Comparison of ENCODE assay signal across 15 mouse cellular contexts in genomic region chr10:93832811-93833210, GRCm38 (mm10). TPM values are rescaled to one million over a fixed set of nuclear protein-coding genes. Genes with fewer than 3 reads are reported as not detected.
DNase-seq lines count a peak whose midpoint lies in the region; ATAC-seq and TF ChIP-seq lines count a peak whose summit lies in the region.
"Had no signal": no experiment of that assay in that cellular context is flagged by ENCODE, and none has a peak within 500 bp of the region (broad histone marks: within the 10 kb centered on the region; RNA-seq: fewer than 3 reads in every experiment).

No protein-coding gene starts in this region.

- H3K27ac ChIP-seq in hindbrain, embryonic 13.5 days: no peak overlapping the region
- H3K27ac ChIP-seq in hindbrain, embryonic 12.5 days: no peak overlapping the region
- H3K27ac ChIP-seq in CH12.LX (ENCODE audit: insufficient read depth, low read depth): peak overlapping the region; percentile 28; the same call in 1 of the 2 replicates
- H3K27ac ChIP-seq in embryonic facial prominence, embryonic 15.5 days (replicated peaks): no peak overlapping the region
- no peak overlapping the region for H3K27ac ChIP-seq in liver, embryonic 15.5 days (replicated peaks)
- H3K27ac ChIP-seq: gastrocnemius, adult 2 months; kidney, postnatal 0 days; midbrain, embryonic 12.5 days; stomach, embryonic 15.5 days had no signal

- TF ChIP-seq EP300 in CH12.LX (IDR thresholded peaks at IDR 0.05; ENCODE audit: low read length): no peak

- H3K79me2 ChIP-seq in CH12.LX (replicated peaks; ENCODE audit: control insufficient read depth, extremely low read depth, insufficient read depth, poor library complexity, severe bottlenecking): peaks cover 46% of the 10 kb centered on the region

- TF ChIP-seq RAD21 in CH12.LX (IDR thresholded peaks at IDR 0.05; ENCODE audit: low read depth, low read length): no peak

- peak overlapping the region; percentile 97; the same call in 1 of the 2 replicates for H3K4me2 ChIP-seq in hindbrain, embryonic 13.5 days
- no peak overlapping the region for H3K4me2 ChIP-seq in hindbrain, embryonic 12.5 days (replicated peaks)
- H3K4me2 ChIP-seq in CH12.LX (ENCODE audit: insufficient read depth, low read depth, poor library complexity, severe bottlenecking): peak overlapping the region; percentile 76
- H3K4me2 ChIP-seq in embryonic facial prominence, embryonic 15.5 days (replicated peaks): peak overlapping the region; percentile 99
- H3K4me2 ChIP-seq in liver, embryonic 15.5 days: peak overlapping the region; percentile 98

- peaks cover 60% of the 10 kb centered on the region for H3K27me3 ChIP-seq in hindbrain, embryonic 13.5 days
- H3K27me3 ChIP-seq in hindbrain, embryonic 12.5 days: peaks cover 22% of the 10 kb centered on the region
- H3K27me3 ChIP-seq in CH12.LX (replicated peaks): peaks cover 8% of the 10 kb centered on the region
- H3K27me3 ChIP-seq in embryonic facial prominence, embryonic 15.5 days: peaks cover 40% of the 10 kb centered on the region
- peaks cover 75% of the 10 kb centered on the region for H3K27me3 ChIP-seq in liver, embryonic 15.5 days

- 36% methylated on average over 9 of the region's 9 CpGs for WGBS in hindbrain, embryonic 13.5 days
- WGBS in hindbrain, embryonic 12.5 days: 35% methylated on average over 9 of the region's 9 CpGs
- 28% methylated on average over 9 of the region's 9 CpGs for WGBS in embryonic facial prominence, embryonic 15.5 days
- 39% methylated on average over 9 of the region's 9 CpGs for WGBS in liver, embryonic 15.5 days (ENCODE audit: insufficient replicate concordance)

- dilution Hi-C loops in CH12.LX (cut with MboI; ENCODE audit: extremely low pct_ligation_motif_present, extremely low pct_unique_long_range_greater_than_20kb, low sequenced_read_pairs): no loop called here

- H3K9me3 ChIP-seq in hindbrain, embryonic 13.5 days: no peaks in the 10 kb centered on the region
- no peaks in the 10 kb centered on the region for H3K9me3 ChIP-seq in hindbrain, embryonic 12.5 days (replicated peaks)
- no peaks in the 10 kb centered on the region for H3K9me3 ChIP-seq in CH12.LX (replicated peaks; ENCODE audit: low read length)
- no peaks in the 10 kb centered on the region for H3K9me3 ChIP-seq in embryonic facial prominence, embryonic 15.5 days (replicated peaks)
- H3K9me3 ChIP-seq in liver, embryonic 15.5 days (replicated peaks): no peaks in the 10 kb centered on the region
- H3K9me3 ChIP-seq: midbrain, embryonic 12.5 days; stomach, embryonic 15.5 days had no signal

- no peak for TF ChIP-seq CTCF in CH12.LX (conservative IDR thresholded peaks at IDR 0.05 in 1 of 2, IDR thresholded peaks at IDR 0.05 in 1 of 2; ENCODE audit: low read depth in 2 of 2, low read length in 2 of 2)

- peaks cover 25% of the 10 kb centered on the region for H3K4me1 ChIP-seq in hindbrain, embryonic 13.5 days (replicated peaks)
- peaks cover 8% of the 10 kb centered on the region; the same call in 1 of the 2 replicates for H3K4me1 ChIP-seq in hindbrain, embryonic 12.5 days
- peaks cover 8 to 49% of the 10 kb centered on the region in 2 experiments for H3K4me1 ChIP-seq in CH12.LX (ENCODE audit: control insufficient read depth in 1 of 2, insufficient read depth in 2 of 2)
- peaks cover 22% of the 10 kb centered on the region for H3K4me1 ChIP-seq in embryonic facial prominence, embryonic 15.5 days
- H3K4me1 ChIP-seq in liver, embryonic 15.5 days (replicated peaks): peaks cover 37% of the 10 kb centered on the region

- no peak for DNase-seq in CH12.LX (ENCODE audit: extremely low read depth)
- DNase-seq in urinary bladder, postnatal 25 days (ENCODE audit: low spot score): no peak
- DNase-seq in urinary bladder, postnatal 36 days (ENCODE audit: low spot score in 2 of 2): no peak
- DNase-seq: layer of hippocampus, postnatal 36 days; right cerebral cortex, postnatal 25 days had no signal

- no peak overlapping the region for H3K9ac ChIP-seq in hindbrain, embryonic 13.5 days
- H3K9ac ChIP-seq in hindbrain, embryonic 12.5 days: no peak overlapping the region
- peak overlapping the region; percentile 87 for H3K9ac ChIP-seq in CH12.LX (ENCODE audit: insufficient read depth, low read depth)
- no peak overlapping the region for H3K9ac ChIP-seq in embryonic facial prominence, embryonic 15.5 days
- H3K9ac ChIP-seq in liver, embryonic 15.5 days: no peak overlapping the region

- no peaks in the 10 kb centered on the region for H3K36me3 ChIP-seq in hindbrain, embryonic 13.5 days
- H3K36me3 ChIP-seq in hindbrain, embryonic 12.5 days: no peaks in the 10 kb centered on the region
- H3K36me3 ChIP-seq in CH12.LX (replicated peaks in 1 of 2; ENCODE audit: control insufficient read depth in 1 of 2, insufficient read depth in 1 of 2, low read length in 1 of 2): no peaks in the 10 kb centered on the region
- no peaks in the 10 kb centered on the region for H3K36me3 ChIP-seq in embryonic facial prominence, embryonic 15.5 days
- no peaks in the 10 kb centered on the region for H3K36me3 ChIP-seq in liver, embryonic 15.5 days (replicated peaks)
- H3K36me3 ChIP-seq: midbrain, embryonic 12.5 days; stomach, embryonic 15.5 days had no signal

- no peak for TF ChIP-seq POLR2A in CH12.LX (IDR thresholded peaks at IDR 0.05; ENCODE audit: low read depth, low read length)

- no peak for ATAC-seq in hindbrain, embryonic 13.5 days (ENCODE audit: low FRiP score)
- no peak for ATAC-seq in hindbrain, embryonic 12.5 days (ENCODE audit: low FRiP score)
- ATAC-seq in embryonic facial prominence, embryonic 15.5 days (ENCODE audit: insufficient number of reproducible peaks, low FRiP score, low TSS enrichment, low read depth): no peak
- no peak for ATAC-seq in liver, embryonic 15.5 days (ENCODE audit: insufficient read depth)

- H3K4me3 ChIP-seq in hindbrain, embryonic 13.5 days: peak overlapping the region; percentile 63; the same call in 1 of the 2 replicates
- H3K4me3 ChIP-seq in hindbrain, embryonic 12.5 days: no peak overlapping the region
- peak overlapping the region in 2 of 3 experiments; percentile 51 to 91 for H3K4me3 ChIP-seq in CH12.LX (replicated peaks in 1 of 3; ENCODE audit: low read depth in 2 of 3, low read length in 2 of 3, poor library complexity in 1 of 3)
- H3K4me3 ChIP-seq in embryonic facial prominence, embryonic 15.5 days (replicated peaks): peak overlapping the region; percentile 69; the same call in 1 of the 2 replicates
- 0 out of 2 replicates have a peak overlapping the region, but pooled peaks have one; percentile 76 for H3K4me3 ChIP-seq in liver, embryonic 15.5 days (replicated peaks)

- in situ Hi-C loops in CH12.LX (cut with MboI; ENCODE audit: low pct_ligation_motif_present, low pct_unique_long_range_greater_than_20kb, low sequenced_read_pairs): loop anchor here (10.0 kb wide), 1 partner anchor 272 kb away; no protein-coding TSS in a partner anchor

TF ChIP-seq in CH12.LX, 34 proteins besides CTCF, POLR2A, EP300 and RAD21:
- TF ChIP-seq ZNF384 (IDR thresholded peaks at IDR 0.05; ENCODE audit: low read depth, low read length) (0 out of 2 replicates have a peak, but pooled peaks have one; percentile 42), UBTF (IDR thresholded peaks at IDR 0.05; ENCODE audit: low read depth, low read length) (no peak), KAT2A (IDR thresholded peaks at IDR 0.05; ENCODE audit: insufficient replicate concordance, low read length) (no peak), HCFC1 (IDR thresholded peaks at IDR 0.05; ENCODE audit: low read depth, low read length) (no peak), CHD2 (IDR thresholded peaks at IDR 0.05; ENCODE audit: low read length) (no peak), IRF4 (IDR thresholded peaks at IDR 0.05; ENCODE audit: low read depth, low read length) (no peak), ZKSCAN1 (IDR thresholded peaks at IDR 0.05; ENCODE audit: borderline replicate concordance, low read depth, low read length) (no peak), MAZ (IDR thresholded peaks at IDR 0.05; ENCODE audit: low read depth, low read length) (0 out of 2 replicates have a peak, but pooled peaks have one; percentile 4), BHLHE40 (IDR thresholded peaks at IDR 0.05; ENCODE audit: low read depth, low read length) (no peak), TCF12 (IDR thresholded peaks at IDR 0.05; ENCODE audit: low read depth, low read length) (no peak), ELF1 (IDR thresholded peaks at IDR 0.05; ENCODE audit: low read depth, low read length) (no peak), MAX (IDR thresholded peaks at IDR 0.05; ENCODE audit: low read length) (no peak)

RNA-seq across cellular contexts. Expression of gene Usp44, which starts 1.5 kb away (rescaled TPM):
- polyA plus RNA-seq in hindbrain, embryonic 13.5 days (2015; fragmentation: Nextera tagmentation; extraction: Ambion mirVana): 0.68 and 0.91 TPM in 2 replicates
- 2.9 and 3.0 TPM in 2 replicates for polyA plus RNA-seq in hindbrain, embryonic 12.5 days (2016; fragmentation: Nextera tagmentation; extraction: Ambion mirVana)
- total RNA-seq in CH12.LX (2012; rRNA removed): 17.8 and 28.2 TPM in 2 replicates
- 4.6 and 4.9 TPM in 2 replicates for total RNA-seq in CH12.LX (2014; rRNA removed)
- polyA plus RNA-seq in CH12.LX (2012; ENCODE audit: insufficient read length, low read depth): 2.7 and 2.9 TPM in 2 replicates
- 1.3 TPM in 2 replicates for polyA plus RNA-seq in embryonic facial prominence, embryonic 15.5 days (2015; fragmentation: Nextera tagmentation; extraction: Ambion mirVana)
- polyA plus RNA-seq in liver, embryonic 15.5 days (2015; fragmentation: Nextera tagmentation; extraction: Ambion mirVana): 1.1 and 1.3 TPM in 2 replicates
- total RNA-seq: adrenal gland, postnatal 25 days; layer of hippocampus, postnatal 36 days had no signal
- polyA plus RNA-seq: erythroblast, embryonic 14.5 days had no signal
